Mouse (Mus musculus) olfactory bulb, adult 2 months (tissue): ENCODE measurements around the gene Ankrd49.

ENCODE experiments used
- CTCF ChIP-seq: fragments of 200-500 bp; IDR thresholded peaks from 2 replicates; pipeline ENCODE4 v1.5.1; 2012; ENCODE audit warnings: low read depth, mild to moderate bottlenecking, low read length, moderate library complexity; ENCODE audit not compliant: insufficient read depth
- POLR2A ChIP-seq: fragments of 200-500 bp; IDR thresholded peaks from 2 replicates; pipeline ENCODE4 v1.6.1; 2012; ENCODE audit warnings: mild to moderate bottlenecking, low read depth, low read length, moderate library complexity; ENCODE audit not compliant: insufficient read depth

DNA sequence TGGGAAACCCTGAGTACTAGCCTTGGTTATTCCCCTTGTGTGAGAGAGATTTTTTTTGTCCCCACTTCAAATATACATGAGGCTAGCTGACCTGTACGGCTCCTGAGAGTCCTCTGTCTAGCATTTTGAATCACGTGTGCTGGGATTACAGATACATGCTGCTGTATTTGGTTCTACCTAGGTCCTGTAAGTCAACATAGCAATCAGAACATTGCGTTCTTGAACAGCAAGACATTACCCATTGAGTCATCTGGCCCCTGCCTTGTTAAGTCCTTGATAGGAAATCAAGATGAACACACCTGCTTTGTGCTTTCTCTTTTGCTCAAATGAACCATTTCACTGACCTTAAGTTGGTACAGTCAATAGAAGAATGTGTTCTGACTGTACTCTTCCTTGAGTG is 30.2 kb downstream of the Ankrd49 start:
- TF ChIP-seq POLR2A (no peak), CTCF (no peak)
